ENCODE assay signal across 8 mouse cellular contexts in genomic region chr4:116464126-116464981, GRCm38 (mm10). TPM values are rescaled to one million over a fixed set of nuclear protein-coding genes. Genes with fewer than 3 reads are reported as not detected.
A peak's percentile ranks its signal among the peaks of the same experiment; 100 is the strongest.
DNase-seq lines count a peak whose midpoint lies in the region; ATAC-seq and TF ChIP-seq lines count a peak whose summit lies in the region.

Mast2 (minus strand) TSS chr4:116464183.

- peak within 1 kb of the TSS; percentile 97 for H3K27ac ChIP-seq in hindbrain, embryonic 10.5 days
- peak within 1 kb of the TSS; percentile 84 for H3K27ac ChIP-seq in lung, postnatal 0 days (ENCODE audit: low read length)

- no peaks in the 10 kb centered on the region for H3K27me3 ChIP-seq in hindbrain, embryonic 10.5 days (ENCODE audit: insufficient read depth, poor library complexity, severe bottlenecking)
- H3K27me3 ChIP-seq in lung, postnatal 0 days (replicated peaks; ENCODE audit: insufficient read depth, low read length), result no peaks in the 10 kb centered on the region

- no peak for TF ChIP-seq CTCF in lung, postnatal 0 days (IDR thresholded peaks at IDR 0.05)

- peaks cover 26% of the 10 kb centered on the region for H3K4me1 ChIP-seq in hindbrain, embryonic 10.5 days (replicated peaks)
- no peaks in the 10 kb centered on the region; the same call in 1 of the 2 replicates for H3K4me1 ChIP-seq in lung, postnatal 0 days (ENCODE audit: insufficient read depth, low read depth, low read length)

- WGBS in hindbrain, embryonic 10.5 days, result 6% methylated on average over 68 of the region's 68 CpGs
- WGBS in lung, postnatal 0 days, result 2% methylated on average over 35 of the region's 68 CpGs

- ATAC-seq in frontal cortex, adult (ENCODE audit: low TSS enrichment), result peak; percentile 88
- peak; percentile 95 for ATAC-seq in lung, postnatal 0 days

- TF ChIP-seq EP300 in lung, postnatal 0 days (IDR thresholded peaks at IDR 0.05), result no peak

- peak within 1 kb of the TSS; percentile 83 for H3K9ac ChIP-seq in lung, postnatal 0 days (replicated peaks; ENCODE audit: low read depth)

- H3K4me3 ChIP-seq in hindbrain, embryonic 10.5 days, result peak within 1 kb of the TSS; percentile 98
- peak within 1 kb of the TSS; percentile 94 for H3K4me3 ChIP-seq in lung, postnatal 0 days (ENCODE audit: low read depth, low read length)

- peak; percentile 33 for DNase-seq in MEL-GATA-1-ER (ENCODE audit: extremely low read depth, low read depth)
- DNase-seq in cerebellum, adult 8-10 months, result peak; percentile 82
- DNase-seq in hindbrain, embryonic 10.5 days (ENCODE audit: low spot score), result peak; percentile 82
- DNase-seq in layer of hippocampus, adult 9-11 months, result peak; percentile 76
- peak; percentile 95 for DNase-seq in lung, postnatal 0 days (ENCODE audit: low spot score)
- DNase-seq in ovary, postnatal 14 days (ENCODE audit: low spot score), result peak; percentile 68
- DNase-seq in thymus, postnatal 14 days, result peak; percentile 84

- H3K9me3 ChIP-seq in hindbrain, embryonic 10.5 days, result no peaks in the 10 kb centered on the region
- no peaks in the 10 kb centered on the region for H3K9me3 ChIP-seq in lung, postnatal 0 days (ENCODE audit: low read length)

- no peaks in the 10 kb centered on the region for H3K36me3 ChIP-seq in hindbrain, embryonic 10.5 days
- H3K36me3 ChIP-seq in lung, postnatal 0 days (ENCODE audit: insufficient read depth, low read length), result no peaks in the 10 kb centered on the region

- H3K4me2 ChIP-seq in lung, postnatal 0 days (replicated peaks; ENCODE audit: low read depth, low read length), result peak within 1 kb of the TSS; percentile 92

RNA-seq across cellular contexts. Expression of gene Mast2, which starts in this region (rescaled TPM):
- 17.6 and 19.5 TPM in 2 replicates for polyA plus RNA-seq in hindbrain, embryonic 10.5 days (2016; fragmentation: Nextera tagmentation; extraction: Ambion mirVana)
- polyA plus RNA-seq in lung, postnatal 0 days (2015; fragmentation: Nextera tagmentation; extraction: Ambion mirVana), result 5.9 and 7.1 TPM in 2 replicates

Comparison
In these comparisons a context has a peak if more than half of its experiments do, and no peak if none do; other contexts are left out.
1. Peak in every context shown above with its lines: DNase-seq, ATAC-seq, H3K4me3 ChIP-seq and H3K27ac ChIP-seq.
2. DNase-seq: peak in every context shown above with its lines; median percentile 95 in lung, postnatal 0 days; 84 in thymus, postnatal 14 days; 82 in cerebellum, adult 8-10 months; 82 in hindbrain, embryonic 10.5 days; 76 in layer of hippocampus, adult 9-11 months; 68 in ovary, postnatal 14 days; 33 in MEL-GATA-1-ER.